Mouse (Mus musculus): ENCODE results near the gene Tas2r119.

- no peak for TF ChIP-seq CTCF (IDR thresholded peaks at IDR 0.05; ENCODE audit: low read depth)
- TF ChIP-seq EP300 (IDR thresholded peaks at IDR 0.05; ENCODE audit: low read depth), result no peak
These were observed 49.9 kb downstream of the Tas2r119 start for GRCm38 (mm10) chr15:32226888-32227395.
